Mouse (Mus musculus) inflammation-experienced regulatory T-cells (primary cell): Measurements from ENCODE around the gene Fgg. TPM values are rescaled to one million over a fixed set of nuclear protein-coding genes. Genes with fewer than 3 reads are reported as not detected.

Experiments used
- polyA plus RNA-seq, 2 experiments: library from polyadenylated mRNA; unstranded; fragments of 100-300 nt; shearing (Covaris generic); gene quantifications; one replicate each; pipeline ENCODE4 v1.2.1; 2017

Fgg gene
- polyA plus RNA-seq: under 1 TPM in 1 of 2 experiments, not detected in 1; 0.16 TPM

GRCm38 (mm10) chr3:83007557-83007956, at the start of gene Fgg:
Gene Fgg, plus strand, starts transcription at chr3:83007724.

GRCm38 (mm10) chr3:83025475-83026301, 18.2 kb downstream of the Fgg start, which contains the start of gene Fga:
Gene Fga, plus strand, starts transcription at chr3:83026076.

GRCm38 (mm10) chr3:83049680-83050079, 42.2 kb downstream of the Fgg start, which contains the start of gene Fgb:
Gene Fgb, minus strand, starts transcription at chr3:83049863.

GRCm38 (mm10) chr3:83055281-83056038, 47.9 kb downstream of the Fgg start, which contains the start of gene Plrg1:
Gene Plrg1, plus strand, starts transcription at chr3:83055522.

Other genes with a start within 250 kb of the Fgg start
- gene Rbm46, start 131.2 kb upstream of the Fgg start, polyA plus RNA-seq: not detected
- gene Lrat, start 103.8 kb upstream of the Fgg start, polyA plus RNA-seq: under 1 TPM; 0.06 to 0.43 TPM
- under 1 TPM in 1 of 2 experiments, not detected in 1; 0.86 TPM for gene Fga, start 18.4 kb downstream of the Fgg start, polyA plus RNA-seq
- 1 to 10 TPM in 1 of 2 experiments, not detected in 1; 1.0 TPM for gene Fgb, start 42.1 kb downstream of the Fgg start, polyA plus RNA-seq
- 10 to 100 TPM; 75.2 to 78.4 TPM for gene Plrg1, start 47.8 kb downstream of the Fgg start, polyA plus RNA-seq
- gene Dchs2, start 120.2 kb downstream of the Fgg start, polyA plus RNA-seq: under 1 TPM; 0.18 to 0.64 TPM